Mouse (Mus musculus) liver, postnatal 0 days (tissue): Measurements from ENCODE around the gene Prep. TPM values are rescaled to one million over a fixed set of nuclear protein-coding genes. Genes with fewer than 3 reads are reported as not detected.

Experiments used
- ATAC-seq: fragments of 200-750 bp; cut with Nextera tagmentation; 2 replicates; pipeline ENCODE4 v1.8.0; 2017; ENCODE audit warnings: mild to moderate bottlenecking, moderate library complexity
- DNase-seq: peaks from one replicate; pipeline ENCODE4 v3.0.0-alpha.2; 2016
- H3K27ac ChIP-seq: fragments of 300-500 bp; sonication (generic); 2 replicates; pipeline ENCODE4 v1.5.1; 2014; ENCODE audit warnings: antibody characterized with exemption, moderate library complexity, mild to moderate bottlenecking, low read depth
- H3K27me3 ChIP-seq: fragments of 300-500 bp; sonication (generic); 2 replicates; pipeline ENCODE4 v1.6.1; 2014; ENCODE audit warnings: low read length, control low read depth, mixed read lengths; ENCODE audit not compliant: insufficient read depth
- H3K36me3 ChIP-seq: fragments of 300-500 bp; sonication (generic); replicated peaks from 2 replicates; pipeline ENCODE4 v1.6.1; 2014; ENCODE audit warnings: mild to moderate bottlenecking, control low read depth, low read length, moderate library complexity, mixed read lengths; ENCODE audit not compliant: insufficient read depth
- H3K4me1 ChIP-seq: fragments of 300-500 bp; sonication (generic); 2 replicates; pipeline ENCODE4 v1.6.1; 2014; ENCODE audit warnings: antibody characterized with exemption, mild to moderate bottlenecking, control low read depth; ENCODE audit not compliant: insufficient read depth
- H3K4me2 ChIP-seq: fragments of 300-500 bp; sonication (generic); 2 replicates; pipeline ENCODE4 v1.6.1; 2014; ENCODE audit warnings: low read depth, mild to moderate bottlenecking, low read length, moderate library complexity, mixed read lengths
- H3K4me3 ChIP-seq: fragments of 300-500 bp; sonication (generic); 2 replicates; pipeline ENCODE4 v1.5.1; 2014; ENCODE audit warnings: low read depth, low read length
- H3K9ac ChIP-seq: fragments of 300-500 bp; sonication (generic); replicated peaks from 2 replicates; pipeline ENCODE4 v1.6.1; 2014; ENCODE audit warnings: mild to moderate bottlenecking, moderate library complexity
- H3K9me3 ChIP-seq: fragments of 300-500 bp; sonication (generic); 2 replicates; pipeline ENCODE4 v1.6.1; 2016; ENCODE audit warnings: mild to moderate bottlenecking, control low read depth, low read length, mixed read lengths
- CTCF ChIP-seq: sonication (generic); IDR thresholded peaks from 2 replicates; pipeline ENCODE4 v1.5.1; 2016; ENCODE audit warnings: antibody characterized with exemption, low read depth
- EP300 ChIP-seq: IDR thresholded peaks from 2 replicates; pipeline ENCODE4 v1.6.1; 2016; ENCODE audit warnings: antibody characterized with exemption, low read depth, mild to moderate bottlenecking
- WGBS: fragments of 180-500 bp; shearing (Covaris S2); extraction: QIAGEN DNeasy Blood & Tissue Kit; methylation state at CpG from one replicate; pipeline ENCODE4 v1.1.7; 2014; ENCODE audit not compliant: insufficient replicate concordance; 5-methylcytosine and 5-hydroxymethylcytosine counted together
- polyA plus RNA-seq: library from polyadenylated mRNA; unstranded; fragments of >200 nt; fragmentation: Nextera tagmentation; extraction: Ambion mirVana; gene quantifications from 2 replicates; pipeline ENCODE4 v1.2.1, GENCODE M21; 2015

The Prep gene
- polyA plus RNA-seq, 1 experiment from 2014 or later = 7.1 TPM

DNA sequence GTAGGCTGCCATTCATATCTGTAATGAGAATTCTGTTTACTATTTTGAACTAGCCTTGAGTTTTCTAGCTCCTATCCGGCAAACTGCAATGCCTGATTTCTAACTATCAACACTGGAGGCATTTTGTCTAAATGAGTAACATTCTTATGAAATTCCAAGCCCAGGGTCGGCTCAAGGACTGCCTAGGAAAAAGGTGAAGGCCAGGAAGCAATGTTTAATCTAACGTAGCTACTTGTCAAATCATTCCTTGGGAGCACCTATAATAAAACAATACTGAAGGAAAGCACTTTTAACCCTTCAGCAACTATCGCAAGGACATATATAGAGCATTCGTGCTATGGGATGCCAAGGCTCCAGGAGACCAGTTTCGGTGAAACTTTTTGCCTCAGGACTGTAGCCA lies 8.6 kb upstream of the Prep start:
- H3K4me3 ChIP-seq = no peak overlapping the region
- TF ChIP-seq EP300 = no peak
- no peak for TF ChIP-seq CTCF
- WGBS = 87% methylated on average over 6 of the region's 6 CpGs
- no peak for DNase-seq
- H3K4me2 ChIP-seq = no peak overlapping the region
- no peaks in the 10 kb centered on the region for H3K36me3 ChIP-seq
- no peak for ATAC-seq
- H3K27me3 ChIP-seq = no peaks in the 10 kb centered on the region
- H3K27ac ChIP-seq = no peak overlapping the region
- no peaks in the 10 kb centered on the region for H3K9me3 ChIP-seq
- H3K4me1 ChIP-seq = no peaks in the 10 kb centered on the region
- H3K9ac ChIP-seq = no peak overlapping the region

- Histone ChIP-seq H3K9ac (no peak overlapping the region), H3K4me1 (no peaks in the 10 kb centered on the region), H3K27ac (no peak overlapping the region), H3K9me3 (no peaks in the 10 kb centered on the region), H3K36me3 (no peaks in the 10 kb centered on the region), H3K27me3 (no peaks in the 10 kb centered on the region), H3K4me2 (no peak overlapping the region), H3K4me3 (no peak overlapping the region)
- ATAC-seq = no peak
- WGBS = 39% methylated on average over 1 of the region's 1 CpGs
- TF ChIP-seq EP300 = no peak
- TF ChIP-seq CTCF = no peak
- DNase-seq = no peak
Observed at GRCm38 (mm10) chr10:45060841-45061240, 6.2 kb upstream of the Prep start.

DNA sequence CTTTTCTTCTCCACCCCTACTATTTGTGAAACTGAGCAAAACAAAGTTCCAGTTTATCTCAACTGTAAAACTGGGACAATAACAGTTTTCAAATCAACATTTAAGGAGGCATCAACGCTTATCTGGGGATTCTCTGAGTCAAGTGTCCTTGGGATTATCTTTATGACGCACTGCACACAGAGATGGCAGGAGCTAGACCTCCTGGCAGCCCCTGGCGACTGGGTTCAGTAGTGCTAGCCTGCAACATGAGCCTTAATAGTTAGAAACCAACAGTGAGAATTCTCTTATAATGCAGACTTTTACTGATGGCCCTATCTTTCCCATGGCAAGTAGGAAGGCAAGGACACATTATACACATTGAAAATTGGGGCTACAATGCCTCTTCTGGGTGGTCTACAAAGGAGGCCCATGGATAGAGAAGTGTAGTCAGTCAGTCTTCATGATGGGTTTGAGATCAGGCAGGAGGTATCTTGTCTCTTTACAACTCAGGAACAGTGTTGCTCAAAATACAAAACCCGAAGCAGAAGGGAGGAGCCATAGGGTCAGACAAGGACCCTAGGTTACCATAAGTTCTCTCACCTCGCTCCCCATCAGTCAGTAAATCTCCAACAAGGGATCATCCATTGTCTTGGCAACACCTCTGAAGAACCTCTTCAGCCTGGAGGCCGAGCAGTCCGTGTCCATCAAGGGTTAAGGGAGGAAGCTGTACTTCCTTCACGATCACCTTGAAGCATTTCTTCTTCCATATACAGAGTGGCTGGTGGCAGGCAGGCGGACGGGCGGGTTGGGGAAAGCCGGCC lies 672 bp upstream of the Prep start:
- WGBS = 10% methylated on average over 12 of the region's 12 CpGs
- Histone ChIP-seq H3K27ac (peak overlapping the region; percentile 89; the same call in 1 of the 2 replicates), H3K4me2 (peak overlapping the region; percentile 98), H3K36me3 (no peaks in the 10 kb centered on the region), H3K27me3 (no peaks in the 10 kb centered on the region), H3K4me1 (peaks cover 35% of the 10 kb centered on the region), H3K9ac (peak overlapping the region; percentile 92), H3K9me3 (no peaks in the 10 kb centered on the region), H3K4me3 (peak overlapping the region; percentile 95)
- no peak for ATAC-seq
- TF ChIP-seq EP300 = no peak
- TF ChIP-seq CTCF = peak; percentile 30; the same call in 1 of the 2 replicates
- DNase-seq = no peak

- no peak for TF ChIP-seq EP300
- no peak for TF ChIP-seq CTCF
Observed at GRCm38 (mm10) chr10:45067436-45067925, 478 bp downstream of the Prep start.

DNA sequence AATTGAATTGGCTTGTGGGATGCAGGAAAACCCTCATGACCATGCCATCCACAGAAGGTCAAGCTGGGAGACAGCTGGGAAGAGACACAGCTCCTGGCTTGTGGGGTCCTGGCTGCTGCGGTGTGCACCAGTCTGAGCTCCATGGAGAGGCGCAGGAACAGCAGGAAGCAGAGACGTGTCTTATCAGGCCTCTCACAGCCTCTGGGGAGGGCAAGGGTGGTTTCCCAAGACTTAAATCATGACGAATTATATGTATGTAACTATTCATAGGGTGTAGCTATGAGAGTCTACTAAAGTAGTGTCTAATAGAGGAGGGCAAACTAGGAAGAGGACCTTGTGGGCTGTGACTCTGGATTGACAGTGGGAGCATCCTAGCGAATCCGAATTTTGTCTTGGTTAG lies 2.6 kb downstream of the Prep start:
- Histone ChIP-seq H3K4me3 (no peak overlapping the region), H3K27ac (no peak overlapping the region), H3K9me3 (no peaks in the 10 kb centered on the region), H3K36me3 (peaks cover 7% of the 10 kb centered on the region; the same call in 1 of the 2 replicates), H3K4me2 (peak overlapping the region; percentile 18; the same call in 1 of the 2 replicates), H3K9ac (no peak overlapping the region), H3K4me1 (peaks cover 35% of the 10 kb centered on the region), H3K27me3 (no peaks in the 10 kb centered on the region)
- no peak for DNase-seq
- TF ChIP-seq CTCF (no peak), EP300 (no peak)
- ATAC-seq = no peak
- whole genome bisulfite sequencing = 52% methylated on average over 6 of the region's 6 CpGs

More at GRCm38 (mm10) chr10:45067436-45067925, 478 bp downstream of the Prep start:
- DNase-seq (peak; percentile 34), ATAC-seq (peak; percentile 59)
- Histone ChIP-seq H3K9me3 (no peaks in the 10 kb centered on the region), H3K4me1 (peaks cover 35% of the 10 kb centered on the region), H3K9ac (peak overlapping the region; percentile 92), H3K27me3 (no peaks in the 10 kb centered on the region), H3K4me2 (peak overlapping the region; percentile 98), H3K36me3 (no peaks in the 10 kb centered on the region), H3K27ac (peak overlapping the region; percentile 89), H3K4me3 (peak overlapping the region; percentile 95)
- WGBS = under 1% methylated on average over 28 of the region's 28 CpGs

DNA sequence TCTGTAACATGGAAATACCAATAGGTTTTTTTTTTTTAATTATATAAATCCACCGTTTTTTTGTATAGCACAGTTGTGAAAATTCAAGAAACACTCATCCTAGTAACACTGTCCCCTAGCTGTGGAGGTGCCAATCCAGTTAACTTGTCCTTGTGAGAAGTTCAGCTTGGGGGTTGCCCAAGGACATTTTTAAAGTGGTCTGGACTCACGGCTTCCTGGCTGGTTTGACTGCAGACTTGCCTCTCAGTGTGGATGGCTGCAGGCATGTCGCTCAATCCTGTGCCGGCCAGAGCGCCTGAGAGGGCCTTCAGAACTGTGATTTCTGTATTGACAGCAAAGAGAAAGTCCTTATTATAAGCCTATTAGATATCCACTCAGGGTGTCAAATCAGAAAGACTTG lies 3.4 kb downstream of the Prep start:
- no peak overlapping the region for H3K27ac ChIP-seq
- H3K4me3 ChIP-seq = no peak overlapping the region
- H3K9ac ChIP-seq = no peak overlapping the region
- no peak for TF ChIP-seq CTCF
- TF ChIP-seq EP300 = no peak
- WGBS = 61% methylated on average over 5 of the region's 5 CpGs
- no peak for DNase-seq
- H3K27me3 ChIP-seq = no peaks in the 10 kb centered on the region
- peaks cover 35% of the 10 kb centered on the region for H3K4me1 ChIP-seq
- H3K9me3 ChIP-seq = no peaks in the 10 kb centered on the region
- peaks cover 7% of the 10 kb centered on the region; the same call in 1 of the 2 replicates for H3K36me3 ChIP-seq
- H3K4me2 ChIP-seq = peak overlapping the region; percentile 32; the same call in 1 of the 2 replicates
- no peak for ATAC-seq
